Mouse (Mus musculus): ENCODE results near the gene Gpn2.
A peak's percentile ranks its signal among the peaks of the same experiment; 100 is the strongest.

Gene Gpn2

DNA sequence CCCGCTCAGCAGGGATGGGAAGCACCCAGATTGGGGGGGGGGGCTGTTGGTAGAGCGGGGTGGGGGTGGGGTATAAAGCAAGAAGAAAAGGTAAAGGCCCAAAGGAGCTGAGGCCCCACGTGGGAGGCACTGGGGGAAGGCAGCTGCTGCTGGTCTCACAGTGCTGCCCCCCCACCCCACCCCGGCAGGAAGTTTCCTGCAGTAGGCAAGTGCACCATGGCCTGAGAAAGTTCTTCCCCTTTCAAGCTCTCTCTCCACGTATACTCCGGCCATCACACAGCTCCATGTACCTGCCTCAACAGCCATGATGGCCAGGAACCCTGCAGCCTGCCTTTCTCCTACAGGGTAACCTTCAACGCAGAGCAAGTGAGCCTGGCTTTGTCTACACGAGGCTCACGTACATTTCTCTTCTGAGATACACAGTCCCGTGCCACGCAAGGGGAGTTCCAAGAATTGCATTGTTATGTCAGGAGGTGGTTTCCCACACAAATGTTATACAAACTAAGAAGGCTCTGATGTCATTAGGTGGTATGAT lies 38.1 kb downstream of the Gpn2 start:
- peak; percentile 85 for DNase-seq (ENCODE audit: low read depth, low spot score)

DNA sequence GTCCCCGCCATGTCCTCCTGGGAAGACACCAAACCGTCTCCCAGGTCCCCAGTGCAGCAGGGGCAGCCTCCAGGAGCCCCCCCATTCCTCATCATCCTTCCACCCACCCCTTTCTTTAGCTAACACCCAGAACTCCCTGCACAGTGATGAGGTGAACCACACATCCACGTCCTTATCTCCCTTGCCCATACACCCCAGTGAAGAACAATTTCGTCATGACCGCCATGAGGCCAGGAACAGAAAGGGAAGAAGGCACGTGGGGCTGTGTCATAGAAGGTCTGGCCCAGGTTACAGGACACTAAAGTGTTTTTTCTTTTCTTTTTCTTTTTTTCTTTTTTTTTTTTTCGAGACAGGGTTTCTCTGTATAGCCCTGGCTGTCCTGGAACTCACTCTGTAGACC lies 40.7 kb downstream of the Gpn2 start:
- DNase-seq (ENCODE audit: low read depth, low spot score), result no peak

DNA sequence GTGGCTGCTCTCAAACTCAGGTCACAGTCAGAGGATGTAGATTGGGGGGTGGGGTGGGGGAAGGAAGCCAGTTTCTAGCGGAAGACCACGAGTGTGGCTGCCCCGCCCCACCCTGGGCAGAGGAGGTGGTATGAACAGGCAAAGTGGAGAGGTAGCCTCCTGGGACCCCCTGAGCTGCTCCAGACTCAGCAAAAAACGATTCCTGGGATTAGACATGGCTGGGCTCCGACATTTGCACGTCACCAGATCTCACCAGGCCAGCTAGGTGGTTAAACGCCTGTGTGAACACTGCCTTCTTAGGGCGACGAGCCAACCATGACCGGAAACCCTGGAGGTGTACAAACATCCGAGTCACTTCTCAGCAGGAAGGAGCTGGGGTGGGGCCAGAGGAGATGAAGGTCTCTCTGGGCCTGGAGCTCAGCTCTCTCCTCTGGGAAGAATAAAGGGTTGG lies 41.5 kb downstream of the Gpn2 start:
- peak; percentile 71 for DNase-seq (ENCODE audit: low read depth, low spot score)

DNA sequence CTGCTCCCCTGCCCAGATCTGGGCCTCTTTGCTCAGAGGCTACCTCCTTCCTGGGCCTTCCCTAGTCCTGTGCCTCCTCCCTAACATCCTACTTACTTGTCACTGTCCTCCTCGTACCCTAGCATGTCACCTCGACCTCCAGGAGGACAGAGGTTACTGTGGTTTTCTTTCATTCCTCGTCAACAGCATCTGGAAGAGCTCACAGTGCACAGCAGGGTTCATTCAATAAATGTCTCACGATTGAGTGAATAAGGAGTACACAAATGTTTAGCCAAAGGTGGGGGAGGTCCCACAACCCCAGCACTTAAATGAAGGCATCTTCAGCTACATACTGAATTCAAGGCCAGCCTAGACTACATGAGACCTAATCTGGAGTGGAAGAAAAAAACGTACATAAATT lies 42.1 kb downstream of the Gpn2 start:
- no peak for DNase-seq (ENCODE audit: low read depth, low spot score)

DNA sequence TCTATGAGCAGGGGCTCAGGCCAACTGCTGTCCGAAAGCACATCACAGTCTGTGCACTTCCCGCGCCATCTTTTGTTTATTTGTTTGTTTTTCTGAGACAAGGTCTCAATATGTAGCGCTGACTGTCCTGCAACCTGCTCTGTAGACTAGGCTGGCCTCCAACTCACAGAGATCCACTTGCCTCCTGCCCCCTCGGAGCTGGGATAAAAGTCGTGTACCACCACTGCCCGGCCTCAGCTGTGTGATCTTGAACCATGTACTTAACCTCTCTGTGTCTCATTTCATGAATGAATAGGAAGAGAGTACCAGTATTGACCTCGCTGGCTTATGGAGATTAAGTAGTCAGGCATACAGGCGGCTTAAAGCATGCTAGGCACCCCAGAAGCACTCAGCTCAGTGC lies 42.5 kb downstream of the Gpn2 start:
- DNase-seq (ENCODE audit: low read depth, low spot score), result no peak

DNA sequence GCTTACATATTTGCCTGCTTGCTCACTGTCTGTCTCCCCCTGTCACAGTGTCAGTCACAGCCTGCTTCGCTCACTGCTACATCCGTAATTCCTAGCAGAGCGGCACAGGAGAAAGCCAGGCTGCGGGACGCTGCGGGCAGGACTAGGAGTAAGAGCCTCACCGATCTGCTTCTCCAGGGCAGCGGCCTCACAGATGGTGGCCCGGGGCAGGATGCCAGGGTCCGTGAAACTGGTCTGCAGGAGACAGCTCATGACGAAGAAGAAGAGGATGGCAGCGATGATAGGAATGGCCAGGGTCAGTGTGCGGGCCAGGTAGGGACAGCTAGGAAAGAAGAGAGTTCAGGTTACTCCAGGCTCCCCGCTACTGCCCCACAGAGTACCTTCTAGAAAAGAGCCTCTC lies 42.9 kb downstream of the Gpn2 start:
- DNase-seq (ENCODE audit: low read depth, low spot score), result no peak

DNA sequence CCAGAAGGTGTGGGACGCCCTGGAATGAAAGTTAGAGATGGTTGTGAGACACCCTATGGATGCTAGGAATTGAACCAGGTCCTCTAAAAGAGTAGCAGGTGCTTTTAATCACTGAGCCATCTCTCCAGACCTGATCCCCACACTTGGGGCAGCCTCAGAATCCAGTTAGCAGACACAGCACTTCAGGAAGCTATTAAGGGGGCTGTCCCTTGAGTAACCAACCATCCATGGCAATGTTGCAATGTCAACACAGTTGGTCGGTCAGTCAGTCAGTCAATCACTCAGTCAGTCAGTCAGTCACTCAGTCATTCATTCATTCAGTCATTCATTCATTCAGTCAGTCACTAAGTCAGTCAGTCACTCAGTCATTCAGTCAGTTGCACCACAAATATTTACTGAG lies 44.4 kb downstream of the Gpn2 start:
- DNase-seq (ENCODE audit: low read depth, low spot score), result peak; percentile 54

DNA sequence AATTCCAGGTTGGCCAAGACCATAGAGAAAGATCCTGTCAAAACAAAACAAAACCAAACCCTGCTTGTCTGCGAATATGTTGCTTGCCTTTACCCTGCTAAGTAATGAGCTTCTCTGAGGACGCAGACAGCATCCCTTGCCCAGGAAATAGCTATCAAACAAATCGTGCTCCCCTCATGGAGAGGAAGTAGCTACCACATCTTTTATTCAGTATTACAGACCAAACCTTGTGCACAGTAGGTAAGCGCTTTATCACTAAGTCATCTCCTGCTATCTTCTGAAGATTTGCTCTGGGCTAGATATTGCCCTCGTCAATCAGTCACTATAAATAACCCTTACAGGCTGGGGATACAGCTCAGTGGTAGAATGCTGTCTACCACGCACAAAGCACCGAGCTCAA lies 45.0 kb downstream of the Gpn2 start:
- peak; percentile 39 for DNase-seq (ENCODE audit: low read depth, low spot score)

DNA sequence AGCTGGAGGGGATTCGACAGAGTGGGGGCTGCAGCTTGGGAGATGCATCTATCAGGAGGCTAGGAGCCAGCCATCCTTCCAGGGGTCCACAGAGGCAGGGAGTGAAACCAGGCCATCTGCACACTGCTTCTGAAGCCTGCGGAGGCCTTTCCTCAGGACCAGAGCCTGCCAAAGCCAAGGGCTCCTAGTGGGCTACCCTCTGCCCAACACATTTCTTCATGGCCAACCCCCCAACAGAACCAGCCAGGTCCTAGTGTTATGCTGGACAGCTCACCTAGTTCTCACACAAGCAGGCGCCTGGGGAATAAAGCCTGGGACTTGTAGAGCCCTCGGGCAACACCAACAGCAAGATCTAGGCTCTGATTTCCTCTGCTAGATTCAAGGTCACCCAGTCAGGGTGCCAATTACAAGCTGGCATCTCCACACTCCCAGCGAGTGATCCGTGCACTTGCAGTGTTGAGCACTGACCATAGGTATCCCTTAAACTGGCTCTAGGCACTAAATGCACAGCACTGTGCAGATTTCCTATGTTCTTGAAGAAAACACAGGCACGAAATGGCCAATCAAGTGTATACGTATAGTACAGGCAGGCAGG lies 46.3 kb downstream of the Gpn2 start:
- DNase-seq (ENCODE audit: low read depth, low spot score), result no peak

DNA sequence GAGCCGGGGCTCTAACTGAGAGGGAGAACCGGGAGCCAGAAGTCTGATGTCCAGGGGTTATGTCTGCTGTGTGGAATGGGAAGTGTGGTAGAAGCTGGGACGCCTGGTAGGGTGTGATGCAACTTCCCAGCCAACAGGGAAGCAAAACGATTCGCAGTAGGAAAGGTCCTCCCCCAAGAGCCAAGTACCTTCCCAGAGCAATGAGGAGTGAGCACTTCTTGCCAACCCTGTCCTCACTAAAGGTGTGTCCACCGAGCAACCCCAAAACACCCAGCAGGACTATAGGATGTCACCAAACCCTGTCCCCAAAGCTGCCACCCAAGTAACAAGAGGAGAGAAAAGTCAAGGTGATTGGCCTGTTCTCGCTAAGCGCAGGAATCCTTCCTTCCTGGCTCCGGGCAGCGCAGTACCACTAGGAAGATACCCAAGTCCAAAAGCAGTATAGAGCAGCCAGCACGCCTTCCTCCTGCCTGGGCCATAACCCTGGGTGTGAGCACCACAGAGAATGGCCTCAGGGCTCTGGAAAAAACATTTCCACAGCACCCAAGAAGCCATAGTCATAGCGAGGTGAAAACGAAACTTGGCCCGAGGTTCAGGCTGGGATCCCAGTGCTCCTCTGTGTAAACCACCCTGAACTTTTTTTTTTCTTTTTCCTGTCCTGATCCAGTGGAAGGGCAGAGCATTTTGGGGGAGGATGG lies 47.1 kb downstream of the Gpn2 start:
- DNase-seq (ENCODE audit: low read depth, low spot score), result no peak

DNA sequence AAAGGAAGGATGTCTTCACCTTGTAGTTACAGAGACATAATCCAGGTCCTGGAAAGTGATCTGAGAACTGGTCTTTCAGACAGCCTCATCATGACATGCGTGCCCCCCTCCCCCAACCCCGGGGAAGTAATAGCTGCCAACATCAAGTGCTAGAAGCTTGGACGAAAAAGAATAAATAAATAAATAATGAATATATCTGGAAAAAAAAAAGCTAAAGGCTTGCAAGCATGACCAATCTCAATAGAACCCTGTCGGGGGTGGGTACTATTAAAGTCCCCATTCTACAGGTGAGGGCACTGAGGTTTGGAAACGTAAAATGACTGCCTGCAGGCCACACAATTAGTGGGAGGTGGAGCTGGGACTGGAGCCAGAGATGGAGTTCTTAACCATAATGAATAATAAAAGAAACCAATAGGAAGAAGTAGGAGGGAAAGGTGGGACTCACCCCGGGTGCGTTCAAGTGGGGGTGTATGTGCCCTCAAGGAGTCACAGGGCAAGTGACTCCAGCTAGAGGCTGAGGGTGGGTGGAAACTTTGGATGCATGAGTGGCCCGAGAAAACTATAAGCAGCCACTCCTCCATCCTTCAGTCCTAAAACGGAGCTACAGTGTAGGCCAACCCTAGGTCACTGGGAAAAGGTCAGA lies 47.7 kb downstream of the Gpn2 start:
- no peak for DNase-seq (ENCODE audit: low read depth, low spot score)

DNA sequence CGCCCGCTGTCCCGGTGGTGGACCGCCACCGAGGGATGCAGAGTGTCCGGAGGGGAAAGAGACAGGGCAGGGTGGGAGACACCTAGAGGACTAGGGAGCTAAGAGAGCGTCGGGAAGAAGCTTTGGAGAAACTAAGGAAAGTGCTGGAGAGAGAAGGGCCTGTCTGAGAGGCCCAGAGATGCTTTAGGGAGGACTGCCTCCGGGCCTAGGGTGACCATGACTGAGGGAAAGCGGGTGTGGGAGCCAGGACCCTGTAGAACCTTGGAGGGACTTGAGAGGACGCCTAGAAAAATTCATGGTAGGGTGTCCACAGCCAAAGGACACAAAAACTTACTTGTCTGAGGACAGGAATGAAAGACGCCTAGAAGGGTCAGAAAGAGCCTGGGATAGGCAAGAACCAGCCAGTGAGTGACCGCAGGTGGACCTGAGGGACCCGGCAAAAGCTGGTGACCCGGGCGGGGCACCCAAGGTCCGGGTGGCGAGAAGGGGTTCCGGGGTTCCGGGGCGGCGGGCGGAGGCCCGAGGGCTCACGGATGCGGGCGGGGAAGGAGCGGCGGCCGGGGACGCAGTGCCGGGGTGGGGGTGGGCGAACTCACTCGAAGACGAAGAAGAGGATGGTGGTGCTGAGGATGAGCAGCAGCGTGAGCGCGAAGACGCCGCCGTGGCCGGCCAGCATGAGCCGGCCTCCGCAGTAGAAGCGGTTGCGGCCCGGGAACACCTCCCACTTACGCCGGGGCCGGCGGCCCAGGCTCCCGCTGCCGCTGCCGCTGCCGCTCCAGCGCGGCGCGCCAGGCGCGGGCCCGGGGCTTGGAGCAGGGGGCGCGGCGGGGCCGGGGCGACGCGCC lies 48.5 kb downstream of the Gpn2 start:
- peak; percentile 66 for DNase-seq (ENCODE audit: low read depth, low spot score)

DNA sequence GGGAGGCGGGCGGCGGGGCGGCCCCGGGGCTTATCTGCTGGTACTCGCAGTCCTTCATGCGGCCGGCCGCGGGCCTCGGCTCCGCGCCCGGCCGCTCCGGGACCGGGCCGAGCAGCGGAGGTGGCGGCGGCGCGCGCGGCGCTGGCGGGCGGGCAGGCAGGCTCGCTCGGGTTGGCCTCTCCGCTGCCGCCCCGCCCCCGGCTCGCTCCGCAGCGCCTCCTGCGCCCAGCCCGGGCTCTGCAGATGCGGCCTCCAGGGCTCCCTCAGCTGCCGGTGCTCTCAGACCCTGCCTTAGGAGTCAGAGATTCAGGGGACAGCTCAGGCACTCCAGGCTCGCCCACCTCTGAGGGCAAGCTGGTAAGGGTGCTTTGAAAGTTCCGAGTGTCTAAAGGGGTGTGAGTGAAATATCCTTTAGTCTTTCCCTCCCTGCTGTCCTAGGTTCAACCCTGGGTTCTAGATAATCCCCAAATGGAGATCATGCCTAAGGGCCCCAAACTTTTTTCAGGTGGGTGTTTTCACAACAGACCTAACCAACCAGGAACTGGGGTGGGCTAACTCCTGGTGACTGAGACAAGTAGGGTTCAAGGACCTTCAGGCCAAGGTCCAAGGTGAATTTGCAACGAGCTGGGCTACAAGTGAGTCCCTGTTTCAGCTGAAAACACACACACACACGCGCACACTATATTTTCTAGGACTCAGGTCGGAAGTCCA lies 49.3 kb downstream of the Gpn2 start:
- DNase-seq (ENCODE audit: low read depth, low spot score), result peak; percentile 86

DNA sequence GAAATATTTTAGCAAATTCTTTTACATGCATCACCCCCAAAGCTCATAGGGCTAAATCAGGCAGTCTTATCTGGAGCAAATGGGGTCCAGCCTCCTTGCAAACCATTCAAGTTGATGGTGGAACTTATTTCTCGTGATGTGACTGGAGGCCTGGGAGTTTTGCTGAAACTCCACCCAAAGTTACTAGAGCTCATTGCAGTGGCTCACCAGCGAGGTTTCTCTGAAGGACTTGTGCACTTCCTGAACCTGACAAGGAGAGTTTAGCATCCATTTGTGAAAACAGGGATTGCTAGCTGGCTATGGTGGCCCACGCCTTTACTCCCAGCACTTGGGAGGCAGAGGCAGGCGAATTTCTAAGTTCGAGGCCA lies 49.9 kb downstream of the Gpn2 start:
- DNase-seq (ENCODE audit: low read depth, low spot score), result no peak

Data from A20 (cell line).